Mouse (Mus musculus) ES-Bruce4 (cell line): ENCODE measurements around the gene Best1.

ENCODE experiments used
- CTCF ChIP-seq: IDR thresholded peaks from one replicate; pipeline ENCODE4 v1.8.1; 2011; ENCODE audit warnings: low read depth, low read length
- EP300 ChIP-seq: IDR thresholded peaks from 2 replicates; pipeline ENCODE4 v1.6.1; 2011; ENCODE audit warnings: low read depth, low read length; ENCODE audit not compliant: insufficient read depth
- POLR2A ChIP-seq: IDR thresholded peaks from one replicate; pipeline ENCODE4 v1.8.1; 2011; ENCODE audit warnings: low read length; ENCODE audit not compliant: insufficient read depth

DNA sequence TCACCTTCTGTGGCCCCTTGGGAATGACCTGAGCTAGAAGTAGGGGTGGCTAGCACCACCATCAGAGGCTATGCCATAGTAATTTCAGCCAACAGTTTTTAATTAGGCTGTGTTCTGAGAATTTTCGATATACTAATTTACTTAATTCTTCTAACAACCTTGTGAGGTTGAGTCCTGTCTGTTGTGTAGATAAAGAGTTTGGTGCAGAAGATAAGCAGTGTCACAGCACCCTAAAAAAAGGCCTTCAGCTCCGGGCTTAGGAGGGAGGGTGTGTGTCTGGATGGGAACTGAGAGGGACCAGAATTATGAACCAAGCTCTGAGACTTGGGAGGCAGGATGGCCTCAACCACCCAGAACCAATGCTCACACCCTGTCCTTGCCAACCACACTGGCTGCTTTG, 44.3 kb upstream of the Best1 start:
- TF ChIP-seq POLR2A: no peak
- TF ChIP-seq EP300: no peak
- TF ChIP-seq CTCF: no peak
